Mouse (Mus musculus) cerebellum, adult 11-12 months (tissue): ENCODE measurements around the gene Plod3.

Experiments used
- DNase-seq: peaks from one replicate; pipeline ENCODE4 v3.0.0; 2022

Gene Plod3

DNA sequence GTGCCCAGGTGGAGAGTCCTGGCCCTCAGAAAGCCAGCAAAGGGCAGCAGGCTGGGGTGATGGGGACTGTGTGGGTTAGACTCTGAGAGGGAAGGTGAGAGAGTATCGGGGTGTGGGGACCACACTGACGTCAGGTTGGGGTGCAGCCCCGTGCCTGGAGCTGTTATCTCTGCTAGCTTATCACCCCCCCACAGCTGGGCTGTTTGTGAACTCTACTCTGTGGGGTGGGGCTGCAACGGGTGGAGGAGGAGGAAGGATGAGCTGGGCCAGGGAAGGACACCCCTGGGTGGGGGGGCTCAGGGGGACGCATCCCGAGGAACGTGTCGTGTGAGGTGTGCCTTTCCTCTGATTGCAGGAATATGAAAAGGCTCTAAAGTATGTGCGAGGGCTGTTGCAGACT is 21.6 kb upstream of the Plod3 start:
- peak; percentile 33 for DNase-seq

DNA sequence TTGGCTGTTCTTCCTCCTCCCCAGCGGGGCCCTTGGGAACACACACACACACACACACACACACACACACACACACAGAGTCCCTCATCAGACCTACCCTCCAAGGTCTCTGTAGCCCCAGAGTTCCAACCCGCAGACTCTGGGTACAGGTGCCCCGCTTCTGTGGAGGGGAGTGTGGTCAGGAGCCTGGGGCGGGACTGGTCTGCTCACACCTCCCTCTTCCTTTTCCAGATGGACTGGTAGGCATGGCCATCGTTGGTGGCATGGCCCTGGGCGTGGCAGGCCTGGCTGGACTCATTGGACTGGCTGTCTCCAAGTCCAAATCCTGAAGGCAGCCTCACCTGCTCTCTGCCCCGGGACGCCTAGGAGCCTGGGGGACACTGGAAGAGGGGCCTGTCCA is 21.1 kb upstream of the Plod3 start:
- peak; percentile 24 for DNase-seq

DNA sequence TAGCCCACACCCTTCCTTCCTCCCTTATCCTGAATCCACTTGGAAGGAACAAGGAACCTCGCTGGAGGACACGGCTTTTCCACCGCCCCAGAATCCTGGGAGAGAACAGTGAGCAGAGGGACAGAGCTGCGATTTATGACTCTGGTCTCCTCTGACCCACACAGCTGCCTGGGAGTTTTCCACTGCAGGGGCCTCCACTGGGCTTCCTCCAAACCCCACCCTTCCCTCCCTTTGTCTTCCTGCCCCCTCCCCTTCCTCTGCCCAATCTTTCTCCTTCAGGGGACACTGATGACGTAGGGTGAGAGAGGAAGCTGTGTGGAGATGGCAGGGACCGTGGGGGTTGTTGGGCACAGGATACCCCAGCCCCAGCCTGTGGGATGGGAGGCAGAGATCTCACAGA is 20.5 kb upstream of the Plod3 start, which contains the start of gene Cldn15:
Gene Cldn15, plus strand, starts transcription at position 286 of the 400 bp plus-strand sequence.
- DNase-seq: no peak

DNA sequence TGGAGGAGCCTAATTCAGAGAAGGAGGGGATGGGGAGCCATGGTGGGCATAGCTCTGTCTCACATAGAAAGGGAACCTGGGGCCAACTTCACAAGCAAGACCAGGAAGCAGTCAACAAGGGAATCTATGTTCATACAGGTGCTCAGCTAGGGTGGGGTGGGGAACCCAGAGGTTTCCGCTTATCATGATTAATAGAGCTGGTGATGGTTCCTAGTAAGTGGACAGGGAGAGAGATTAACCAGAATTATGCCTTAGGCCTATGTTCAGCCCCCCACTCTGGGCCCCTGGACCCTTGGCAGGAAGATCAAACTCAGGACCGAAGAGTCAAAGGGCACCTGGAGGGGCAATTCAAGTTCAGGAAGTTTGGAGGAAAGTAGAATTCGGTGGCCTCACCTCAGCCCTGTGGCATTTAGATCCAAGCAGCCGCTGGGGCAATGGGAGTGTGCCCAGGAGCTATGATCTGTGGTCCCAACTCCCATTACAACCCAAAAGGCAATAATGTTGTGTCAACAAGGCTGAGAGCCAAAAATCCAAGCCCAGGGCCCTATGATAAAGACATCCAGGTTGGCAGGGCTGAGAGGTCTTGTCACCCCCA is 19.9 kb upstream of the Plod3 start:
- no peak for DNase-seq

DNA sequence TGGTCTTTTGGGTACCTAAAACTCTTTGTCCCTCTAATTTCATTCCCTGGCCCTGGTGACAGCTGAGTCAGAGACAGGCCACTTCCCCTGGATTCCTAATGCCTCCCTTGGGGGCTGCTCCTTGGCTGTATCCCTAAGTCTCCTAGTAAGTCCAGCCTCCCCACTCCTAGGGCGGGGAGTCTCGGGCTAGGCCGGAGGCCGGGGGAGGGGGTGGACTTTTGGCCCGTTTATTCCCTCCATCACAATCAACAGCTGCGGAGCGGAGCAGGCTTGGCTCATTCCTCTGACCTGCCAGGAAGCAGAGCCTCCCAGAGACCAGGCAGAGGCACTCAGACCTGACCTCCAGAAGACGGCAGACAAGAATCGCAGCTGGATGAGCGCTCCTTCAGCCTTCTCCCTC is 19.2 kb upstream of the Plod3 start:
- no peak for DNase-seq

DNA sequence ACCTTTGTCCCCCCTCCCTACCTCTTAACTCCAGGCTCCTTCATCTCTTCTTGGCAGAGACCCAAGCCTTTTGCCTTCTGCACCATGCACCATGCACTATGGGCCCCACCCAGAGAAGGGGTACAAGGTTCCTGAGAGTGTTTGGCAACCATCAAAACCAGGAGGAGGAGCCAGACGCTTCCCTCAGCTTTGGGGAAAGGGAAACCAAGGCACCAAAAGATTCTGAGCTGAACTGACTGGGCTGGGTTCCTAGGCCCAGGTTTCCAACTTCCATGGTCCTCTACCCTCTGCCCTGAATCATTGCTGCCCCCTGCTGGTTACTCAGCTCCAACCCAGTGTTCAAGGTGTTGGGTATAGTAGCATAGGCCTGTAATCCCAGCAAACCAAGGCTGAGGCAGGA is 16.1 kb upstream of the Plod3 start:
- DNase-seq: no peak

DNA sequence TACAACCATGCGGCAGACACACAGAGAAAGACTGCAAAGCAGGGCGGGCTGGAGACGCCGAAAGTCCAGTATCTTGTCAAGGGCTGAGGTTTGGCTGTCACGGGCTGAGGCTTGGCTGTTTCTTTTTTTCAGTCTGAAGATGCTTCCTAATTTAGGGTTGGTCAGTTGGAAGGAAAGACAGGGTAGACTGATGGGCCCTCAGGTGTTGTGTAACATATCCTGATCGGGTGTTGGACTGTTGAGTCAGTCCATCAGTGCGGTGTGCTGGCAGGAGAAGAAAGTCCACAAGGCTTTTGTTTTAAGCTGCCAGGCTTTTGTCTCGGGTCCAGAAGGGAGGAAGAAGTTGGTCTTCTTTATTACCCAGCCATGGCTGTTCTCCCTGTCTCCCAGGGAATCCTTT is 13.1 kb upstream of the Plod3 start:
- DNase-seq: no peak

DNA sequence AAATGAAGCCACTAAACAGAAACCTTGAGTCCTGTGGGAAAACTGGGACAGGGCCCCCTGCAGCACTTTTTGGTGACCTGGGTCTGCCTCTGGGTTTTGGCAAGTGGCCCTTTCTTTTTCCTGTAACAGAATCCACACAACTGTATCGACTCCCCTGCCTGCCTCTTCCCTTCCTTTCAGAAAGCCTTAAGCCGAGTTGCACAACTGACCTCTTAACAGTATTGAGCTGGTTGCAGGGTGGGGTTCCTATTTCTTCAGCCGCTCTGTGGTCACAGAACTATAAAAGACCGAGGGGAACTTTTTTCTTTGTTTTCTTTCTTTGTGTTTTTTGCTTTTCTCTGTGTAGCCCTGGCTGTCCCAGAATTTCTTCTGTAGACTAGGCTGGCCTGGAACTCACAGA is 9.1 kb upstream of the Plod3 start:
- DNase-seq: no peak

DNA sequence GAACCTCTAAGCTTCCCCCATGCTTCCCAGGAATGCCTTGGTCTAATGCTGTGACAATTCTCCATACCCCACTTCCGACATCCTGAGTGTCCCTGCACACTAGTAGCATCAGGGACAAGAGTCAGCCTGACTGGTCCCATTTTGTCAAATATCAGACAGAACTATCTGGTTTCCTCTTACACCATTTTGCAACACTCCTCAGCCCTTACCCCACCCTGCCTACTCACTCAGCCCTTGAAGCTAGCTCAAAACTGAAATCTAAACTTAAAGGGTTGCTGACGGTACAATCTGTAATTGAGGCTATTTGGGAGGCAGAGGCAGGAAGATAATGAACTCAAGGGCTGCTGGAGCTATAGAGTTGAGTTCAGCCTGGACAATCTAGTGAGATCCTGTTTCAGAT is 7.1 kb upstream of the Plod3 start:
- no peak for DNase-seq

DNA sequence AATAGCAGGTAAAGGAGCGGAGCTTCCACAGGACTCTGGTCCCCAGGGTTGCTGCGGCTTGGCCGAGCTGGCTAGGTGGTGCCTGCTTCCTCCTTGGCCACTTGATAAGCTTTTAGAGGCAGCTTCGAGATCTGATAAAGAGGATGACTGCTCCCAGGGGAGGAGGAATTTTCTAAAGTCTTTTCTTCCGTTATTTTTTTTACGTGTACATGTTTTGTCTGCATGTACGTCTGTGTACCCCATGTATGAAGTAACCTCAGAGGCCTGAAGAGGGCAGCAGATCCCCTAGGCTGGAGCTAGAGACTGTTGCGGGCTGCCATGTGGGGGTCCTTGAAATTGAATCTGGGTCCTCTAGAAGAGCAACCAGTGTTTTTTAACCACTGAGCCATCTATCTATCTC is 5.8 kb upstream of the Plod3 start:
- no peak for DNase-seq

DNA sequence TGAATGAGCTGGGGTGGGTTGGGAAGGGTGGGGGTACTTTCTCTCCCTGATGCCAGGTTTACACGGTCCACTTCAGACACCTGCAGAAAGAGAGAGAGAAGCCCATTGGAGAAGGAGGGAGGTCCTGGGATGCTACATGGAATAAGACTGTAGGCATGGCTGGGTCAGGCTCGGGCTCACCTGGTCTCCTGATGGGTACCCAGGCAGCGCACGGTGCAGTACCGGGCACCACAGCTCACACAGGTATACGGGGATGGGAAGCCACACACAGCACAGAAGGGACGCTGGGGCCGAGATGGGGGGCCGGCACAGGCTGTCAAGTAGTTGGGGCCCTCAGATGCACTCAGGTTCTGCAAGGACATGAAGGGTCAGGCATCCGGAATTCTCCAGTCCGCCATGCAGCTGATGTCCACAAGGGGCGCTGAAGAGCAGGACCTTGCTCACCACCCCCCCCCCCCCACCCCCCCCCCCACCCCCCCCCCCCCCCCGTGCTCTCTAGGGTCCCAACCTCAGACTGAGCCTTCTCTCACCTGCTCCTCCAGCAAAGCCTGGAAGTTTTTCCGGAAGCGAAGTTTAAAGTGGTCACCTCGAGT is 4.4 kb upstream of the Plod3 start:
- DNase-seq: no peak

DNA sequence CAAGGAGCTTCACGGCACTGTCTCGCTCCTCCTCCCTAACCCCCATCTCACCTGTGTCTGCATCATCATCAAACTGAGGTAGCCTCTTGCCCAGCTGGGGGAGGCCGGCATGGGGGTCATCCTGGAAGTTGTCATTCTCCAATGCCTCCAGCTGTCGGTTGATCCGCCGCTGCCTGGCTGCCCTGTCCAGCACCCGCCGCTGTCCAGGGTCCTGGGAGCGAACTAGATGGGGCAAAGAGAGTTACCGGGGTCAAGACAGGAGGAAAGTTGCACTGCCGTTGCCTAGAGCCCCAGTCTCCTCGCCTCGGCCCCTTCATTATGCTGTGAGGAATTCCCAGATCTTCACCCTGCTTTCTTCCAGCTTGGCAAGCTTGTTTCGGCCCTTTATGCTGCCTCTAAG is 2.0 kb upstream of the Plod3 start:
- DNase-seq: peak; percentile 35

DNA sequence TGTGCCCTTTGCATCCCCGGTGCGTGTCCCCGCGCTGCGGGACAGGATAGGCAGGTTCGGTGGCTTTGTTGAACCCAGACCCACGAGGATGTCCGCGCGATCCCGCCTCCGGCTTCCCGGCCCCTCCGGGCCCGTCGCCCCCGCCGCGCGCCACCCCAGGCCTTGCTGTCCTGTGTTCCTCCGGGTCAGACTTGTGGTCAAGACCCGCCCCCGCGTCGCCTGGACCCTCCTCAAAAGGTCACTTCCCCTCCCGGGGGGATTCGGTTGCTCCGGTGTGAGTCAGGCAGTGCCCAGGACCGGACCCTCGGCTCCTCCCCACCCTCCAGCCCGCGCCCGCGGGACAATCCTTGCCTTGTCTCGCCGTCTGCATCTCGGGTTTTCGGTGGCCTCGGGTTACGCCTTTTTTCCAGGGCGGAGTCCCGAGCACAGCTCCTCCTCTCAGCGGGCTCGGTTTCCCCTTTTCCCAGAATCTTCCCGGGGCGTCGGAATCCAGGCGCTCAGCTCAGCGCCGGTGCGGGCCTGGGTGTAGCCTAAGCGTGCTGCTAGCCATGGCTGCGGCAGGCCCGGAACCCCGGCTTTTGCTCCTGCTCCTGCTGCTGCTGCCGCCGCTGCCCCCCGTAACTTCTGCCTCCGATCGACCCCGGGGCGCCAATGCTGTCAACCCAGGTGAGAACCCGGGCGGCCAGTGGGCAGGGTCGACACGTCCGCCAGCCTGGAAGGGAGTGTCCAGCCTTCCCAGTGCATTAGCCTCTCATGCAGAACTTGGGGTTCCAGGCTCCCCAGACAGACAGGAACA is 517 bp downstream of the Plod3 start:
- DNase-seq: peak; percentile 87

DNA sequence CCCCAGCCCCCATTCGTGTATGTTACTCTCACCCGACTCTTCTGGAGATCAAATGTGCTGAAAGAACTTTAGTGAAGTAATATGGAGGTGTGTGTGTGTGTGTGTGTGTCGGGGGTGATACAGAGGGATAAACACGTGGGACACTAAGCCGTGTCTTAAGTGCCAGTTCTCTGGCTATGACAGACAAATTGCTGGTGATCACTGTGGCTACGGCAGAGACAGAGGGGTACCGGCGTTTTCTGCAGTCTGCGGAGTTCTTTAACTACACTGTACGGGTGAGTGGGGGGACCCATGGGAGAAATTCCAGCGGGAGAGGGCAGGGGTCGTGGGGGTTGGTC is 1.1 kb downstream of the Plod3 start, which contains the start of gene Znhit1:
Gene Znhit1, minus strand, starts transcription at position 88 of the 338 bp plus-strand sequence.
- no peak for DNase-seq

DNA sequence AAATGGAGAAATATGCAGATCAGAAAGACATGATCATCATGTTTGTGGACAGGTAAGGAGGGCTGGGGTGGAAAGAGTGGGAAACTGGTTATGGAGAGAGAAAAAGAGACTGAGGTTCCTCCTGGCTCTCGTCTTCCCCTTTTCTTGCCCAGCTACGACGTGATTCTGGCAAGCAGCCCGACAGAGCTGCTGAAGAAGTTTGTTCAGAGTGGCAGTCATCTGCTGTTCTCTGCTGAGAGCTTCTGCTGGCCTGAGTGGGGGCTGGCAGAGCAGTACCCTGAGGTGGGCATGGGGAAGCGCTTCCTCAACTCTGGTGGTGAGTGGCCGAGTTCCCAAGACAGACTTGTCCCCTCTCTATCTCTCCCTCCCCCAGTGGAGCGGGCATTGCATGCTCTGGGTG is 1.6 kb downstream of the Plod3 start:
- peak; percentile 57 for DNase-seq

DNA sequence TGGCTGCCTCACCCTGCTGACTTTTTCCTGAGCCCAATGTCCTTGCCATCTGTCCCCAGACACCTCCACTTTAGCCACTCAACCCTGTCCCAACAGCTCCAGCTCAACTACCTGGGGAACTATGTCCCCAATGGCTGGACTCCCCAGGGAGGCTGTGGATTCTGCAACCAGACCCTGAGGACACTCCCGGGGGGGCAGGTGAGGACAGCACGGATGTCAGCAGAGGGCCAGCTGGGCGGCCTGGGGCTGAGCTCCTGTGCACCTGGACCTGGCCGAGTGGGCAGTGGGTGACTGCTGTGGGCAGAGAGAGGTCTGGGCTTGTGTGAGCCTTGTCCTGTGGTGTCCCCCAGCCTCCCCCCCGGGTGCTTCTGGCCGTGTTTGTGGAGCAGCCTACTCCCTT is 3.0 kb downstream of the Plod3 start:
- DNase-seq: peak; percentile 38

DNA sequence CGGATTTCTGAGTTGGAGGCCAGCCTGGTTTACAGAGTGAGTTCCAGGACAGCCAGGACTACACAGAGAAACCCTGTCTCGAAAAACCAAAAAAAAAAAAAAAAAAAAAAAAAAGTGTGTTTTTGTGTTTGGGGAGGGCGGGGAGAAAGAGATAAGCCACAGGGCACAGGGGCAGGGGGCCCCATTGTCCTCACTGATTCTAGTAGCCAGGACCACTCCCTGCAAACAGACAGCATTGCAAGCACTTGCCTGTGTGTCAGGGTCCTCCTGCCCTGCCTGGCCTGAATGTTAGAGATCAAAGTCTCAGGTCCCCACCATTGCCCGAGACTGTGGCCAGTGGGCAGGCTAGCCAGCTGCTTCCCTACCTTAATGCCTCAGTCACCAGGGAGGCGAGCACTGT is 12.6 kb downstream of the Plod3 start:
- DNase-seq: no peak

DNA sequence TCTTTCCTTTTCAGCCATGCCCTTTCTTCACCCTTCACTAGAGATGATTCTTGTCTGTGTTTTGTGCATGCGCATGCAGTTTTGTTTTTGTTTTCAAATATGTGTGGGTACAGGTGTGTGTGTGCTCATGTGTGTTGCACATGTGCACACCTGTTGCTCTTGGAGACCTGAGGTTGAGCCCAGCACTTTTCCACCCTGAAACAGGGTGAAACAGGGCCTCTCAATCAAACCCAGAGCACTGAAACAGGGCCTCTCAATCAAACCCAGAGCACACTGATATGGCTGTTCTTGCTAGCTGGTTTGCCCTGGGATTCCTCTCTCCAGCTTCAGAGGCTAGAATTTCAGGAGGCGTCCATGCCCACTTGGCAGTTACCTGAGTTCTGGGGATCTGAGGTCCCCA is 13.8 kb downstream of the Plod3 start:
- no peak for DNase-seq

DNA sequence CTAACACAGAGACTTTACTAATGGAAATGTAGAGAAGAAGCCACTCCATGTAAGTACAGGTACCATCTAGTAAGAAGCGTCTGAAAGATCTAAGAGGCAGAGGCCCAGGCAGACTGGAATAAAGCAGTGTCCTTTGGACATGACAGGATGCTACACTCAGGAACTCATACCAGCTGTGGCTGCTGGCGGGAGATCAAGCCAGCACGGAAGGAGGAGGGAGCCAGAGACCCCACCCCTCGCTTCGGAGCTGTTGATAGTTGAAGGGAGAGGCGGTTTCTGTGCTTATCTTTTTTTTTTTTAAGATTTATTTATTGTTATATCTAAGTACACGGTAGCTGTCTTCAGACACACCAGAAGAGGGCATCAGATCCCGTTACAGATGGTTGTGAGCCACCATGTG is 20.5 kb downstream of the Plod3 start:
- DNase-seq: no peak

DNA sequence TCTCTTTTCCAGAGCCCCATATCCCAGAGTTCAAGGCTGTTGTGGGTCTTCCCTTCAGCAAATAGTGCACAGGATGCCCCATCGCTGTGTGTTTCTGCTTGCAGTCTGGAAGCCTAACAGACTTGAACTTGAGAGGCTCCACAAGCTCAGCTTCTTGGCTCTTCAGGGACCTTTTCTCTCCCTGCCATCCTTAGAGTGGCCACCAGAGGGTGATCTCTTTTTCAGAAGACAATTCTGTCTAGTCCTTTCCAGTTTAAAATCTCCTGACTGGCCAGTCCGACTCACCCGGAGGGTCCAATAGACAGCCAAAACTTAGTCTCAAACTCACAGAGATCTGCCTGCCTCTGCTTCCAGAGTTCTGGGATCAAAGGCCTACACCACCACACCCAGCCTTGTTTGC is 23.2 kb downstream of the Plod3 start:
- DNase-seq: no peak

DNA sequence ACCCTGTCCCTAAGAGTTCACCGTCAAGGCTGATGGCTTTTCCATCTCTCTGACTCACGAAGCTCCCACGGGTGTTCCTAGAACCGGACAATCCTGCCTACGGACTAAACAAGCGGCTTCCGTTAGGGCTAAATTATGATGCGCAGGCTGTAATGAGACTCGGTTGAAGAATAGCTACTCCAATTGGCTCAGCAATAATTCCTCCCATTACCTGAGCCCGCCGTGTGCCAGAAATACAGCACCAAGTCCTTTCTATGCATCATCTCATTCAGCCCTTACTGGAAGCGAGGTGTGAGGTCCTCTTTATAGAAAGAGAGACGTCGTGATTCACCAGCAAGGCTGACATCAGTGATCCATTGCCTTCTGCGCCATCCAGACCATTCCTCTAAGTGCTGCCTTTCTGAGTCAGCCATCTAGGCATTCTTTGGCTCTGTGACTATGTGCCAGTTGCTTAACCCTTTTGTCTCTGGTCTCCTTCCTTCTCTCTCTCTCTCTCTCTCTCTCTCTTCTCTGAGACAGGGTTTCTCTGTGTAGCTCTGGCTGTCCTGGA is 25.7 kb downstream of the Plod3 start:
- DNase-seq: no peak

DNA sequence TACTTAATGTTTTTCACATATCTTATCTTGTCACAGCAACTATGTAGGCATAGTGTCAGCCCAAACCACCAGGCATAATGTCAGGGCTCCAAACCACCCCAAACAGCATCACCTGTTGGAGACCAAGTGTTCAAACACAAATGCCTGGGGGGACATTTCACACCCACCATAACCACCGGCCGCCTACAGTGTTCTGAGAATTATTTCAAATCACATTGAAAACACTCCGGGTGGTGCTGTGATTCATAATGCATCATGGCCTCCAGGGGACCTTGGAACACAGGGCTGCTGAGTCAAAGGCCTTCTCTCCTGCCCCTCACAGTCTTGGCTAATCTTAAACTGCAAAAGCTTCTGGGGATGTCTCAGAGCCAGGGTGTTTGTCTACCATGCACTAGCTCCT is 29.1 kb downstream of the Plod3 start:
- no peak for DNase-seq

DNA sequence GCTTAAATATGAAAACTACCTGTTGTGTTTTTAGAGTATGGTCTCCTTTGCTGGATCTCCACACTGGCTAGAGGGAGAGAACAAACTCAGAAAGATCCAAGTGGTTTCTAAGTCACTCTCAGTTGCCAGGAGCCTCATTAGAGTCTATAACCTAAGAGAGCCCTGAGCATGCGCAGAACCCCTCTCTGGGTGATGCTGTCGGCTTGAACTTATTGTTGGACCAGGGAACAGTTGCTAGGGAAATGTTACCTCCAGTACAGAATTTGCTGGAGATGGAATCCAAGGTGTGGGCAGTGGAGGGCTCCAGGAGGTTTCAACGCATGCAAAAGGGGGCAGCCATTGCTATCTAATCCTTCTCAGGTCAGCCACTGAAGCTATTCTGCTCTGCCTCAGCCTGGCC is 37.5 kb downstream of the Plod3 start:
- no peak for DNase-seq

DNA sequence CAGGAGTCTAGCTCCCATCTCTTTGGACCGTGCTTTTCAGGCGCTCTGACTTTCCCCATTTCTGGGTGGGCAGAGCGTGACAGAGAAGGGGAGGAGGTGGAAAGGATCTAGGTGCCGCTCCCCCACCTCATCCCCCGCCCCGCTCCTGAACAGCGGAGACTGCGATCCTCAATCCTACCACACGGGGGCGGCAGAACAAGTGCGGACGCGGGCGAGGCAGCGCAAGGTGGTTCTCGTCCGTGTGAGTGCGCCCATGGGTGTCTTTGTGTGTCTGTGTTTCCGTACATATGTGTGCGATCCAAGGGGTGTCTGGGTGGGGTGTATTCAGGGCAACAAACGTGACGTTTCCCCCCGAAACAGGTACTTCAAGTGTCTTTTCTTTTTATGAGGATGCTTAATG is 38.3 kb downstream of the Plod3 start:
- DNase-seq: peak; percentile 45
